Mouse (Mus musculus): Measurements from ENCODE around the gene Stoml3.

DNA sequence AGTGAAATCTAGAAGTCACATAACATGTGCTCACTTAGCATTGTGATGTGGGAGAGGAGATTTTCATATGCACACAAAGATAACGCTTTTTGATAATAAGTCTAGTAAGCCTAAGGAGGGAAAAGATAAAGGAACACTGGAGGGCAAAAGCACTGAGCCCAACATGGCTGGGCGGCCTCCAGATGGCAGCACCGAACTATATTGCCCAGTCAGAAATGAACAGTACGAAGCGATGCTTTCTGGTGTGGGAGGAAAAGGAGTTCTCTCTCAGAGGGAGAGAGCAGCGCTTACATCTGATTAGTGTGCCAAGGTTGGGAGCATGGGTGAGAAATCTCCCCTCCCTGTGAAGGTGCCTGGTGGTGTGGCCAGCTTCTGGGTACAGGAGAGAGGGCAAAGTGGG is 12.6 kb upstream of the Stoml3 start:
- TF ChIP-seq POLR2A (IDR thresholded peaks at IDR 0.05; ENCODE audit: low read depth, low read length) (no peak), CTCF (IDR thresholded peaks at IDR 0.05; ENCODE audit: extremely low read depth, insufficient read depth, insufficient read length, insufficient replicate concordance) (peak; percentile 42; the same call in 1 of the 2 replicates)
